Comparison of ENCODE assay signal across 8 mouse cellular contexts in the genomic region with DNA sequence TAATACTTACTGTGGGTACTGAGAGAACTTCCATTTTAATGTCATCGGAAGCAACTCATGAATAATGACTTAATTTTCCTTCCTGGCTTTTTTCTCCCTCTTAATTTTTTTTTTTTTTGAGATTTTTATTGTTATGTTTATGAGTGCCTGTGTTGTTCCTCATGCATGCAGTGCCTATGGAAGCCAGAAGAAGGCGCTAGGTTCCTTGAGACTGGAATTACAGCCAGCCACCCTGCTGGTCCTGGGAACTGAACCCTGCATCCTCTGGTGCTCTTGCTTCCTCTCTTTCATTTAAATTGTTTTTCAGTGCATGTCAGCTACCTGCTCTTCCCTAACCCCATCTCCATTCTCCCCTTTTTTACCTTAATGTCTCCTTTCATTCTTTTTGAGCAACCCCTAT. TPM values are rescaled to one million over a fixed set of nuclear protein-coding genes. Genes with fewer than 3 reads are reported as not detected.
DNase-seq lines count a peak whose midpoint lies in the region; ATAC-seq lines count a peak whose summit lies in the region.

No protein-coding gene starts in this region.

- no peak overlapping the region for H3K27ac ChIP-seq in neural tube, embryonic 11.5 days (ENCODE audit: low read depth, low read length)
- H3K27ac ChIP-seq in hindbrain, embryonic 11.5 days (ENCODE audit: low read depth, low read length) = no peak overlapping the region
- H3K27ac ChIP-seq in liver, embryonic 13.5 days = no peak overlapping the region

- H3K4me1 ChIP-seq in neural tube, embryonic 11.5 days (ENCODE audit: control insufficient read depth, insufficient read depth, low read length) = 0 out of 2 replicates have a peak, but pooled peaks cover 6% of the 10 kb centered on the region
- 0 out of 2 replicates have a peak, but pooled peaks cover 4% of the 10 kb centered on the region for H3K4me1 ChIP-seq in hindbrain, embryonic 11.5 days (replicated peaks; ENCODE audit: control insufficient read depth, insufficient read depth, low read length)
- peaks cover 30% of the 10 kb centered on the region for H3K4me1 ChIP-seq in liver, embryonic 13.5 days (replicated peaks)

- whole genome bisulfite sequencing in neural tube, embryonic 11.5 days = 38% methylated on average over 2 of the region's 2 CpGs
- WGBS in hindbrain, embryonic 11.5 days = 48% methylated on average over 2 of the region's 2 CpGs
- 54% methylated on average over 2 of the region's 2 CpGs for WGBS in liver, embryonic 13.5 days (ENCODE audit: insufficient replicate concordance)

- H3K27me3 ChIP-seq in neural tube, embryonic 11.5 days (ENCODE audit: control insufficient read depth, insufficient read depth, low read length) = no peaks in the 10 kb centered on the region
- H3K27me3 ChIP-seq in hindbrain, embryonic 11.5 days (ENCODE audit: control insufficient read depth, insufficient read depth, low read length) = no peaks in the 10 kb centered on the region
- no peaks in the 10 kb centered on the region for H3K27me3 ChIP-seq in liver, embryonic 13.5 days

- no peak overlapping the region for H3K9ac ChIP-seq in neural tube, embryonic 11.5 days (ENCODE audit: low read length)
- H3K9ac ChIP-seq in hindbrain, embryonic 11.5 days (ENCODE audit: low read depth, low read length) = peak overlapping the region; percentile 92; the same call in 1 of the 2 replicates
- peak overlapping the region; percentile 89 for H3K9ac ChIP-seq in liver, embryonic 13.5 days

- H3K4me3 ChIP-seq in neural tube, embryonic 11.5 days (ENCODE audit: low read depth, low read length) = peak overlapping the region; percentile 95; the same call in 1 of the 2 replicates
- peak overlapping the region; percentile 88 for H3K4me3 ChIP-seq in hindbrain, embryonic 11.5 days (ENCODE audit: low read depth, low read length)
- peak overlapping the region; percentile 96 for H3K4me3 ChIP-seq in liver, embryonic 13.5 days (replicated peaks)

- peak overlapping the region; percentile 87 for H3K4me2 ChIP-seq in neural tube, embryonic 11.5 days (ENCODE audit: low read depth)
- H3K4me2 ChIP-seq in hindbrain, embryonic 11.5 days (replicated peaks; ENCODE audit: low read depth, low read length) = peak overlapping the region; percentile 89
- H3K4me2 ChIP-seq in liver, embryonic 13.5 days = peak overlapping the region; percentile 96

- no peaks in the 10 kb centered on the region for H3K9me3 ChIP-seq in neural tube, embryonic 11.5 days (ENCODE audit: control insufficient read depth, low read length)
- no peaks in the 10 kb centered on the region for H3K9me3 ChIP-seq in hindbrain, embryonic 11.5 days (ENCODE audit: control insufficient read depth, low read length)
- no peaks in the 10 kb centered on the region for H3K9me3 ChIP-seq in liver, embryonic 13.5 days (replicated peaks)

- peak; percentile 37 for DNase-seq in neural tube, embryonic 11.5 days (ENCODE audit: low spot score)
- no peak for DNase-seq in neural tube, embryonic 10.5 days (ENCODE audit: extremely low spot score, low spot score)
- peak; percentile 65 to 72 for DNase-seq in cerebellum, postnatal 36 days
- peak; percentile 63 for DNase-seq in hindbrain, embryonic 11.5 days (ENCODE audit: low spot score)
- DNase-seq in liver, embryonic 13.5 days = no peak
- peak; percentile 64 for DNase-seq in retina, postnatal 1 day
- no peak for DNase-seq in frontal cortex, postnatal 14 days (ENCODE audit: low spot score in 2 of 2)
- no peak for DNase-seq in left cerebral cortex, adult 9 months (ENCODE audit: low spot score in 2 of 2)

- ATAC-seq in neural tube, embryonic 11.5 days (ENCODE audit: insufficient read depth, low FRiP score, low TSS enrichment) = no peak
- no peak for ATAC-seq in hindbrain, embryonic 11.5 days (ENCODE audit: low FRiP score)
- no peak for ATAC-seq in liver, embryonic 13.5 days (ENCODE audit: low read depth)

- H3K36me3 ChIP-seq in neural tube, embryonic 11.5 days (ENCODE audit: control insufficient read depth, insufficient read depth, low read length) = no peaks in the 10 kb centered on the region
- no peaks in the 10 kb centered on the region for H3K36me3 ChIP-seq in hindbrain, embryonic 11.5 days (ENCODE audit: control insufficient read depth, insufficient read depth, low read length)
- H3K36me3 ChIP-seq in liver, embryonic 13.5 days = peaks cover 22% of the 10 kb centered on the region

RNA-seq across cellular contexts. Expression of gene Cnnm3, which starts 2.1 kb away (rescaled TPM):
- 5.2 and 5.6 TPM in 2 replicates for polyA plus RNA-seq in neural tube, embryonic 11.5 days (2014; fragmentation: Nextera tagmentation; extraction: Ambion mirVana)
- 3.9 and 7.9 TPM in 2 replicates for polyA plus RNA-seq in hindbrain, embryonic 11.5 days (2014; fragmentation: Nextera tagmentation; extraction: Ambion mirVana)
- polyA plus RNA-seq in liver, embryonic 13.5 days (2015; fragmentation: Nextera tagmentation; extraction: Ambion mirVana) = 0.97 and 0.98 TPM in 2 replicates

RNA-seq across cellular contexts. Expression of gene Ankrd23, which starts 23.0 kb away (rescaled TPM):
- 7.1 and 7.2 TPM in 2 replicates for polyA plus RNA-seq in neural tube, embryonic 11.5 days (2014; fragmentation: Nextera tagmentation; extraction: Ambion mirVana)
- polyA plus RNA-seq in hindbrain, embryonic 11.5 days (2014; fragmentation: Nextera tagmentation; extraction: Ambion mirVana) = 6.1 and 6.8 TPM in 2 replicates
- 2.4 and 2.5 TPM in 2 replicates for polyA plus RNA-seq in liver, embryonic 13.5 days (2015; fragmentation: Nextera tagmentation; extraction: Ambion mirVana)

RNA-seq across cellular contexts. Expression of gene Gm42417, which starts 25.5 kb away (rescaled TPM):
- 0.28 TPM in 1 of 2 replicates, not detected in the other for polyA plus RNA-seq in neural tube, embryonic 11.5 days (2014; fragmentation: Nextera tagmentation; extraction: Ambion mirVana)
- polyA plus RNA-seq in hindbrain, embryonic 11.5 days (2014; fragmentation: Nextera tagmentation; extraction: Ambion mirVana) = not detected in 2 replicates
- 0.14 TPM in 1 of 2 replicates, not detected in the other for polyA plus RNA-seq in liver, embryonic 13.5 days (2015; fragmentation: Nextera tagmentation; extraction: Ambion mirVana)

RNA-seq across cellular contexts. Expression of gene Ankrd39, which starts 33.5 kb away (rescaled TPM):
- 15.3 and 16.2 TPM in 2 replicates for polyA plus RNA-seq in neural tube, embryonic 11.5 days (2014; fragmentation: Nextera tagmentation; extraction: Ambion mirVana)
- polyA plus RNA-seq in hindbrain, embryonic 11.5 days (2014; fragmentation: Nextera tagmentation; extraction: Ambion mirVana) = 12.8 and 13.1 TPM in 2 replicates
- 7.2 and 7.4 TPM in 2 replicates for polyA plus RNA-seq in liver, embryonic 13.5 days (2015; fragmentation: Nextera tagmentation; extraction: Ambion mirVana)

RNA-seq across cellular contexts. Expression of gene Cnnm4, which starts 42.3 kb away (rescaled TPM):
- 12.4 and 14.0 TPM in 2 replicates for polyA plus RNA-seq in neural tube, embryonic 11.5 days (2014; fragmentation: Nextera tagmentation; extraction: Ambion mirVana)
- polyA plus RNA-seq in hindbrain, embryonic 11.5 days (2014; fragmentation: Nextera tagmentation; extraction: Ambion mirVana) = 9.5 and 10.4 TPM in 2 replicates
- polyA plus RNA-seq in liver, embryonic 13.5 days (2015; fragmentation: Nextera tagmentation; extraction: Ambion mirVana) = 3.2 and 3.5 TPM in 2 replicates

Comparison
In these comparisons a context has a peak if more than half of its experiments do, and no peak if none do; other contexts are left out.
1. DNase-seq: peak in neural tube, embryonic 11.5 days (single experiment), cerebellum, postnatal 36 days (2 of 2), hindbrain, embryonic 11.5 days (single experiment) and retina, postnatal 1 day (single experiment); none in neural tube, embryonic 10.5 days (single experiment), liver, embryonic 13.5 days (single experiment), frontal cortex, postnatal 14 days (0 of 2) and left cerebral cortex, adult 9 months (0 of 2).
2. Peak in every context shown above with its lines, with median percentiles within 50 percentile points of each other: H3K4me2 ChIP-seq and H3K4me3 ChIP-seq.